18 mouse cellular contexts compared by ENCODE assay signal in genomic region chr2:146324140-146324906, GRCm38 (mm10).
A peak's percentile ranks its signal among the peaks of the same experiment; 100 is the strongest.
DNase-seq lines count a peak whose midpoint lies in the region; ATAC-seq lines count a peak whose summit lies in the region.
"Had no signal": no experiment of that assay in that cellular context is flagged by ENCODE, and none has a peak within 500 bp of the region (broad histone marks: within the 10 kb centered on the region; RNA-seq: fewer than 3 reads in every experiment).

No protein-coding gene starts in this region.

- H3K36me3 ChIP-seq in forebrain, embryonic 12.5 days (replicated peaks) = peaks cover 4% of the 10 kb centered on the region; the same call in 1 of the 2 replicates
- no peaks in the 10 kb centered on the region for H3K36me3 ChIP-seq in hindbrain, embryonic 13.5 days
- H3K36me3 ChIP-seq in midbrain, embryonic 13.5 days = no peaks in the 10 kb centered on the region
- H3K36me3 ChIP-seq in kidney, embryonic 15.5 days = no peaks in the 10 kb centered on the region
- H3K36me3 ChIP-seq: embryonic facial prominence, embryonic 13.5 days; limb, embryonic 15.5 days had no signal

- H3K27ac ChIP-seq in forebrain, embryonic 12.5 days = peak overlapping the region; percentile 88
- peak overlapping the region; percentile 87 for H3K27ac ChIP-seq in hindbrain, embryonic 13.5 days
- peak overlapping the region; percentile 85 for H3K27ac ChIP-seq in midbrain, embryonic 13.5 days
- H3K27ac ChIP-seq in kidney, embryonic 15.5 days = no peak overlapping the region
- H3K27ac ChIP-seq: embryonic facial prominence, embryonic 13.5 days; left cerebral cortex, adult 2 months; limb, embryonic 15.5 days had no signal

- peak overlapping the region; percentile 28 for H3K4me2 ChIP-seq in forebrain, embryonic 12.5 days
- peak overlapping the region; percentile 35 for H3K4me2 ChIP-seq in hindbrain, embryonic 13.5 days
- peak overlapping the region; percentile 32 for H3K4me2 ChIP-seq in midbrain, embryonic 13.5 days (replicated peaks)
- H3K4me2 ChIP-seq in kidney, embryonic 15.5 days = no peak overlapping the region
- H3K4me2 ChIP-seq: embryonic facial prominence, embryonic 13.5 days; limb, embryonic 15.5 days had no signal

- intact Hi-C loops in left cerebral cortex, postnatal 25 days (cut with DNase I) = no loop called here

- 32% methylated on average over 3 of the region's 3 CpGs for WGBS in forebrain, embryonic 12.5 days
- WGBS in hindbrain, embryonic 13.5 days = 49% methylated on average over 3 of the region's 3 CpGs
- 40% methylated on average over 3 of the region's 3 CpGs for WGBS in midbrain, embryonic 13.5 days
- WGBS in kidney, embryonic 15.5 days = 88% methylated on average over 3 of the region's 3 CpGs

- no peaks in the 10 kb centered on the region for H3K9me3 ChIP-seq in forebrain, embryonic 12.5 days
- no peaks in the 10 kb centered on the region for H3K9me3 ChIP-seq in hindbrain, embryonic 13.5 days
- H3K9me3 ChIP-seq in midbrain, embryonic 13.5 days = no peaks in the 10 kb centered on the region
- H3K9me3 ChIP-seq in kidney, embryonic 15.5 days (replicated peaks) = no peaks in the 10 kb centered on the region
- H3K9me3 ChIP-seq: embryonic facial prominence, embryonic 13.5 days; limb, embryonic 15.5 days had no signal

- no peak overlapping the region for H3K4me3 ChIP-seq in forebrain, embryonic 12.5 days (replicated peaks)
- H3K4me3 ChIP-seq in hindbrain, embryonic 13.5 days = no peak overlapping the region
- H3K4me3 ChIP-seq in midbrain, embryonic 13.5 days (replicated peaks) = no peak overlapping the region
- H3K4me3 ChIP-seq in kidney, embryonic 15.5 days (replicated peaks) = no peak overlapping the region
- H3K4me3 ChIP-seq: embryonic facial prominence, embryonic 13.5 days; left cerebral cortex, adult 2 months; limb, embryonic 15.5 days had no signal

- H3K9ac ChIP-seq in forebrain, embryonic 12.5 days = no peak overlapping the region
- H3K9ac ChIP-seq in hindbrain, embryonic 13.5 days = peak overlapping the region; percentile 65
- H3K9ac ChIP-seq in midbrain, embryonic 13.5 days (replicated peaks) = peak overlapping the region; percentile 50
- H3K9ac ChIP-seq in kidney, embryonic 15.5 days = no peak overlapping the region
- H3K9ac ChIP-seq: embryonic facial prominence, embryonic 13.5 days; limb, embryonic 15.5 days had no signal

- H3K27me3 ChIP-seq in forebrain, embryonic 12.5 days = no peaks in the 10 kb centered on the region
- peaks cover 6% of the 10 kb centered on the region; the same call in 1 of the 2 replicates for H3K27me3 ChIP-seq in hindbrain, embryonic 13.5 days
- no peaks in the 10 kb centered on the region; the same call in 1 of the 2 replicates for H3K27me3 ChIP-seq in midbrain, embryonic 13.5 days
- no peaks in the 10 kb centered on the region for H3K27me3 ChIP-seq in kidney, embryonic 15.5 days
- H3K27me3 ChIP-seq: embryonic facial prominence, embryonic 13.5 days; limb, embryonic 15.5 days had no signal

- ATAC-seq in forebrain, embryonic 12.5 days (ENCODE audit: low FRiP score) = peak; percentile 60
- 0 out of 2 replicates have a peak, but pooled peaks have one; percentile 29 for ATAC-seq in hindbrain, embryonic 13.5 days (ENCODE audit: low FRiP score)
- ATAC-seq in midbrain, embryonic 13.5 days = peak; percentile 44
- no peak for ATAC-seq in kidney, embryonic 15.5 days (replicated peaks; ENCODE audit: low FRiP score)
- ATAC-seq in granulocyte monocyte progenitor cell, adult 5-6 weeks (replicated peaks; ENCODE audit: poor library complexity, severe bottlenecking) = no peak

- DNase-seq in Muller cell, postnatal 12 days (ENCODE audit: inconsistent ontology term) = peak; percentile 69
- no peak for DNase-seq in left cerebral cortex, postnatal 25 days (ENCODE audit: low spot score in 2 of 2)
- DNase-seq in thymus, postnatal 36 days = no peak
- DNase-seq: B cell, adult 2 months; cerebellum, adult 11-12 months; heart, postnatal 14 days; kidney, adult 18-20 months; lung, adult 18-20 months; lung, postnatal 36 days; right cerebral cortex, postnatal 25 days had no signal

- peaks cover 27% of the 10 kb centered on the region for H3K4me1 ChIP-seq in forebrain, embryonic 12.5 days
- peaks cover 23% of the 10 kb centered on the region for H3K4me1 ChIP-seq in hindbrain, embryonic 13.5 days (replicated peaks)
- peaks cover 35% of the 10 kb centered on the region for H3K4me1 ChIP-seq in midbrain, embryonic 13.5 days (replicated peaks)
- no peaks in the 10 kb centered on the region for H3K4me1 ChIP-seq in kidney, embryonic 15.5 days
- H3K4me1 ChIP-seq: embryonic facial prominence, embryonic 13.5 days; limb, embryonic 15.5 days had no signal

Comparison
In these comparisons a context has a peak if more than half of its experiments do, and no peak if none do; other contexts are left out.
1. ATAC-seq: peak in forebrain, embryonic 12.5 days (single experiment), hindbrain, embryonic 13.5 days (single experiment) and midbrain, embryonic 13.5 days (single experiment); none in kidney, embryonic 15.5 days (single experiment) and granulocyte monocyte progenitor cell, adult 5-6 weeks (single experiment).
2. H3K9ac ChIP-seq: peak in hindbrain, embryonic 13.5 days (single experiment) and midbrain, embryonic 13.5 days (single experiment); none in forebrain, embryonic 12.5 days (single experiment) and kidney, embryonic 15.5 days (single experiment).